Mouse (Mus musculus) embryo, embryonic 11.5 days (tissue): Measurements from ENCODE around the gene Akna.
A peak's percentile ranks its signal among the peaks of the same experiment; 100 is the strongest.

Experiments used
- DNase-seq: peaks from one replicate; pipeline ENCODE4 v3.0.0-alpha.2; 2012; ENCODE audit warnings: low read depth, low spot score

The Akna gene

DNA sequence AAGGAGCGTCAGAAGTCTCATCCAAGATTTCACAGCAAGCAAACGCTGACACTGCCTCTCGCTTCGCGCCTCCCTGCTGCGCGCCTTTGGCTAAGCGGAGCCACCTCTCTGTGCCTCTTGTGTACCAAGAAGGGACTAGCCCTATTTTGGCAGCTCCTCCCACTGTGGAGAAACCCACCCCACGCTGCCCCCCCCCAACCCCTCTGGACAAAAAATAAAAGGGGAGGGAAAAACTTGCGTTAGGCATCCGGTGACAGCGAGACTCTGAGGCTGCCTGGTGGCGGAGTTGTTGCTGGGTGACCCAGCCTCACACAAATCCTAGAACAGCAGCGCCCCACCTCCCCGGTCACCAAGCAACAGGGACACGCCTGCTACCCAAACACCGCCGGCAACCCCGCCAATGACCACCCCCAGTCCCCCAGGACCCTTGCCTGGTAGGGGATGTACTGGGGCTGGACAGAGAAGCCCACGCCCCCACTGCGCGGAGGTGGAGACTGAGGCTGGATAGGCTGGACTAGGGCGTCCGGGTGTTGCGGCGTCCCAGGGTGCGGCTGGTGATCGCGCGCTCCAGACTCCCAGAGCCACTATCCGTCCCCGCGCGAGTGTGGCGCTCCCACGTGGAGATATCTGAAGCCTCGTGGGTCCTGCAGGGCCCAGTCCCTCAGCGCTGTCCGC, 6.9 kb upstream of the Akna start:
- peak; percentile 46 for DNase-seq

DNA sequence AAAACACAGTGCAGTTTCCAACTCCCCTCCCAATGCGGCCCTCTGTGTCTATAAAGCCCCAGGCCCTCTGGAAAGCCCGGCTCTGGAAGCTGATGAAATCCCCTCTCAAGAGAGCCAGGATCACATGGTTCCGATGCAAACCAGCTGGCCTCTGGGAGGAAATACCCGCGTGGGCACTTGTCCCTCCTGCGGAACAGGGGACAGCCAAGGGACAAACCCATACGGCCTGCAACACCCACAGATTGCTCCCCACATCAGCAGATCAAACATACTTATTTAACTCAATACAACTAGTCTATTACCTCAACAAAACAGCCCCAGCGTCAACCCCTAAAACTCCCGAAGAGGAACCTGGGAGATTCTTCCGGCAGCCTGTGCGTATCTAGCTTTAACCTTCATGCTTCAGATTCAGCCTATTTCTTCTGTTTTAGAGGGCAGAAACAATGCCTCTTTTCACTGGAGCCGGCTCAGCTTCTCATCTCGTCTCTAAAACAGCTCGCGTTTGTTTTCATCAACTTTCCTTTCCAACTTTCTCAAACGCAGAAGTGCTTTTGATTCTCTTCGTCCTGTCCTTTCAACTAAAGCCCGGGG, 6.3 kb upstream of the Akna start:
- no peak for DNase-seq

- no peak for DNase-seq
Observed at GRCm38 (mm10) chr4:63408649-63409048, 5.5 kb upstream of the Akna start.

- DNase-seq: no peak
Observed at GRCm38 (mm10) chr4:63408247-63408646, 5.1 kb upstream of the Akna start.

DNA sequence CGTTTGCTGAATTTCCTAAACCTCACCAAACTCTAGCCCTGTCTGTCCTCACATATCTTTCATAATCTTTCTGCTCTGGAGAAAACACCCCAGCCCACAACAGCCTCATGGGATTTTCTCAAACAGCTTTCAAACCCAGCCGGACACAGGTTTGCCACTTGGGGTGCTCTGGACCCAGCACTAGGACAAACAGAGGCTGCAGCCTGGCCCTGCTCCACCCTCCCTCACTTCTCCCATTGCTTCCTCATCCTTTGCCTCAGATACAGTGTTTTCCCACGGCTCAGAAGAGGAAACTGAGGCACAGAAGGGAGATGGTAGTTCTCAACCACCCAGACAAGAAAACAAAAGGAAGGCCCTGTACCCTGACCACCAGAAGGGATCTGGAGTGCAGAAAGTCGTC, 2.5 kb upstream of the Akna start:
- DNase-seq: no peak

DNA sequence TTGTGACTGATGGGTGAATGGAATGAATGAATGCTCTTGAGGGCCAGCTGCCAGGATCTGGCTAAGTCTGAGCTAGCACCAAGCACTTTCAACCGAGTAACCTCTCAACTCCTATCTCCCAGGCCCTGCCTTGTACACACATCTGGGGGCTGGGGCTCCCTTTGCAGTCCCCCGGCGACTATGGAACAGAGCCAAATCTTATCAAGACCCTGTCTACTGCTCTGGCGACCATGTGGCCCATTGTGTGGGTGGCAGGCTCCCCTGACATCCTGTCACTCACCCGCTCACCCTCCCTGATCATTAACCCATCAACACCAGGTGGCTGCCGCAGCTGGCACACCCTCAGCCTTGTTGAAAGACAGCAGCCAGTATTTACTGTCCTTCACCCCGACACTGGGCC, 1.9 kb upstream of the Akna start:
- no peak for DNase-seq

DNA sequence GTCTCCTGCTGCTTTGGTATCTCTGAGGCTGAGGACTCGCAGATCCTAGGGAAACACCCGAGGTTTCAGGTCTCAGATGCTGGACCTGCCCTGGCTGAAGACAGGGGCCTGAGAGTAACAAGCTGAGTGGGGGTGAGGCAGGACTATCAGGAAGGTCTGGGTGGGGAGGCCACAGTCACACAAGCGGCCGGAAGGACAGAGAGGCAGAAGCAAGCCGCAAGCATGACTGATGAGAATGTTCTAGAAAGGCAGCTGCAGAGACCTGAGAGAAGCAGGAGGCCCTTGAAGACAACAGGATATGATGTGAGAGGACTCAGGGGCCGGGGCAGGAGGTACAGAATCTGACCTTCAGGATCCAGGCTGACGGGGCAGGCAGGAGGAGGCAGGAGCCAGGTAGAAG, 1.1 kb upstream of the Akna start:
- no peak for DNase-seq

DNA sequence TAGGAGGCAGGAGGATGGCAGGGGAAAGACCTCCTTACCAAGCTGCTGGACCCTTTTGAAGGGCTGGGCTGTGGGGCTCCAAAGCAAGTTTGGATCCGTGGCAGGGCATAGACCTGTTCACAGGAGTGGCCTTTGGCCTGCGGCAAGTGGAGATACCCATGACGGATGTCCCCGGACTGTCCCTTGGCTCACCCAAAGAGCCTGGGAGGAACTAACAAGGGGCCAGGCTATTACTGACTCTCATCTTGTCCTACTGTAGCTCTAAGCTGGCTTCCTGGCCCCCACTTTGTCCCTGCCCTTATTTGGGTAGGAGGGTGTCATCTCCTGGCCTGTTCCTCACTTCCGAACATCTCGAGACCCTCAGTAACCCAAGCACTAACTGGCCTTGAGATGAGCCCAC, 596 bp downstream of the Akna start:
- DNase-seq: no peak

DNA sequence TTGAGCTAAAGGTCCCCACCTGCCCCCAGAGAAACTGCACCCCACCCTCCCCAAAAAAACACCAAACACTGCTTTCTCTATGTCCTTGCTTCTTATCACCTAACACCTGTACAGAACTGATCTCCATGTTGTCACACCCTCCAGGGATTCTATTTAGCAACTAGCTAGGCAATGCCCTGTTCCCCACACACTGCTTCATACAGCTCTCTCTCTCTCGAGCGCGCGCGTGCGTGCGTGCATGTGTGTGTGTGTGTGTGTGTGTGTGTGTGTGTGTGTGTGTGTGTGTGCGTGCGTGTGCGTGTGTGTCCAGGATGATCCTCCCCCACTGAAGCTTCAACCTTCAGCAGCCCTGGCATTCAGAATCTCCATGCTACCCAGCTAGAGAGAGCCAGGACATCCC, 1.1 kb downstream of the Akna start:
- no peak for DNase-seq

GRCm38 (mm10) chr4:63401620-63402019, 1.5 kb downstream of the Akna start:
- DNase-seq: no peak

- no peak for DNase-seq
Observed at GRCm38 (mm10) chr4:63400541-63401306, 2.4 kb downstream of the Akna start.

DNA sequence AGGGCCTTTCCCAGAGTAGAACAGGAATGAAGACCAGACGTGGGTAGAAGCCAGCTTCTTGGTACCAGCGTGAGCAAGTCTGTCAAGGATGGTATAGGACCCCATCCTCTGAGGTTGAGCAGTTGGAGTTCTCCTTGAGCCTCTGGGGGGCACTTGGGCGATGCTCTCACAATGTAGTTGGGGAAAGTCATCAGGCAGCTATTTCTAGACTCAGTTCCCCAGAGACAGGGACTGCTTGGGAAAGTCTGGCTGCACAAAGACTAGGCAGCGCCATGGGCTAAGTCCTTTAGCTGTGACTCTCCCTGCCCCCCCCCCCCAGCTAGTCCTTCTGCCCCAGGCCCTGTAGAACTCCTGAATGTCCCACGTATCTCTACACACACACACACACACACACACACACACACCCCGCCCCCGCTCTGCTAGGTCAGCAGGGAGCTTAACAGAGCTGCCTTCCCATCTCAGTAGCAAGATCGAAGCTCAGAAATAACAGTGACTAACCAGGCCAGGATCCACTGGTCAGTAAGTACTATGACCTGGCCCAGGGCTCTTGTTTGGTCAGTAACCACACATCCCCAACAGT, 3.4 kb downstream of the Akna start:
- no peak for DNase-seq

DNA sequence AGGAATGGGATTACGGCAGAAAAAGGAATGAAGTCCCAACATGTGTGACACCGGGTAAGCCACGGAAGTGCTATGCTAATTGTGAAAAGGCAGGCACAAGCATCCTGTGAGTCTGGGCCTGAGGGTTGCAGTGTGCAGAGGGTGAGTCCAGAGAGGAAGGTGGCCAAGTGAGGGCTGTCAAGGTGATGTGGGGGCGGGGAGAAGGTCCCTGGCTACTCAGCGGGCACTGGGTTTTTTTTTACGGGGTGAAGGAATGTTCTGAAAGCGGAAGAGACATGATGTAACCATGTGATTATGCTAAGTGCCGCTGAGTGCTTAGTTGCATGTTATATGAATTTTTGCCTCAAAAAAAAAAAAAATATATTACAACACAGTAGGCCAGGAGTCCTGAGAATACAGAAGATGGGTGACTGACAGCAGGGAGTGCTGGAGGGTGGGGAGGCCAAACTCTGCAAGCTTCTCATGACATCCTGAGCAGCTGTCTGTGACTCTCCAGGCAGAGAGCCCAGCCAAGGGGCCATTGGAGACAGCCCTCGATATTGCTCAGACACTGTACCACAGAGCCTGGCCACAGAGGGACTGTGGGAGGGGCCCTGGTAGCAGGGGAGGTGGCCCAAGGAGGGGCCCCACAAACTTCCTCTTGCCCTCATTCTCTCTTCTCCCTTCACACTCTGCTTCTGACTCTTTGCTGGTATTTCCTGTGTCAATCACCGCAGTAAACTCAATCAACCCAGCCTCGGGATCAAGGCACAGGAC, 4.1 kb downstream of the Akna start:
- DNase-seq: no peak

- no peak for DNase-seq
Observed at GRCm38 (mm10) chr4:63397981-63398537, 5.1 kb downstream of the Akna start.

DNA sequence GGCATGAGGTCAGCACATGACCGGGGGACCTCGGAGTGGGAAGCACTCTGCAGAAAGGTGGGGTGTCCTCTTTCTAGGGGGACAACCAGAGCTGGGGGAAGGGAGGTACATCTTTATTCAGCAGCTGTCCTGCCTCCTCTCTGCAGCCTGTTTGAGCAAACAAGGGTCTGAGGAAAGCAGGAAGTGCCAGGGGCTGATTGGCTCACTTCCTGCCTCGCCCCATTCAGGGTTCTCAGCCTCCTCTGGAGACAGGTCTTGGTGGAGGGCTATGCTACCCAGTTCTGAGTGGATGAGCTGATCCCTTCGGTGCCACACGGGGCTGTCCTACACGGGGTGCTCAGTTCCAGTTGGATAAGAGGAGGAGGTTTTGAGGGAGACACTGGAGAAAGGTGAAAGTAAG, 11.8 kb downstream of the Akna start:
- no peak for DNase-seq

- DNase-seq: no peak
Observed at GRCm38 (mm10) chr4:63389887-63390528, 13.1 kb downstream of the Akna start.

DNA sequence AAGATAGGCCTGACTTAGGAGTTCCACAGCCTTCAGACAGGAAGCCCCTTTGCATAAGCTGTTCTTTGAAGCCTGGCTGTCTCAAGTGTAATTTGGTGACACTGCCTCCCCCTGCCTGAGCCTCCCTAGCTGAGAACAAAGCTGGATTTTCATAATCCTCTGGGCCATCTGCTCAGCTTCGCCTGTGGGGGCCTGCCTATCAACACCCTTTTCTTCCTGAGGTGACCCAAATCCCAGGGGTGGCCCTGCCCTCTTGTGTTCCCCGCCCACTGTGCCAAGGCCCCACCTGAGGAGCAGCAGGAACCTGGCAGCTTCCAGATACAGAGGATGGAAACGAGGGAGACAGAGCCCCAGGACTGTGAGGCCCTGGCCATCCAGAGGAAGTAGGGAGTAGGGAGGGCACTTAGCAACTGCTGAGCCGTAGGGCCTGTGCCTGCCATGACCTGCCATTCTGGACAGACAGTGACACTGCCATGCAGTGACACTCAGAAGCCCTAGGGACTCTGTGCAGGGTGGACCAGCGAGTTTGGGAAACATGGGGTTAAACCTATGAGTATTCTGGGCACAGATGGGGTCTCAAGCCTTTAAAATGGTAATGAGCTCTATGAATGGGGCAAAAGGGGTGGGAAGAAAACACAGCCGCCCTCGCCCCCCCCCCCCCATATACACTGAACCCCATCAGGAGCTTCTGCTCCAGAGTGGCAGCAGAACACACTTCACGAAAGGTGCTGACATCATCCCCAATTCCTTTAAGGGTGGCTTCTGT, 13.8 kb downstream of the Akna start:
- no peak for DNase-seq

- no peak for DNase-seq
Observed at GRCm38 (mm10) chr4:63388029-63388428, 15.1 kb downstream of the Akna start.

DNA sequence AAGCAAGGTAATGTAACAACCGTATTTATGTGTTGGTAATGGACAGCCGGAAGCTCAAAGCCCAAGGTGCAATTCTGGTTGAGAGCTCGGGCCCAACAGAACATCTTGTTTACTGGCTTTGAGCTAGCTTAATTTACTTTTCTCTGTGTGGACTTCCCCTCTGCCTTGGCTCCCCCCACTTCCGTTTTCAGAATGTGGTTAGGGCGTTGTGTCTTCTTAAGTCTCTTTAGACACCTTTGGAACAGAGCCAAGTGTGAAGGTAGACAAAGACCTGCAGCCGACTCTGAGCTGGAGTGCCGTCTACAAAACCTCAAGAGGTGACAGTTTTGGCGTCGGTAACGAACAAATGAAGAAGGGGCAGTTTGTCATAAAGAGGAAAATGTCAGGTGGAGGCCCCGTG, 17.4 kb downstream of the Akna start:
- no peak for DNase-seq

DNA sequence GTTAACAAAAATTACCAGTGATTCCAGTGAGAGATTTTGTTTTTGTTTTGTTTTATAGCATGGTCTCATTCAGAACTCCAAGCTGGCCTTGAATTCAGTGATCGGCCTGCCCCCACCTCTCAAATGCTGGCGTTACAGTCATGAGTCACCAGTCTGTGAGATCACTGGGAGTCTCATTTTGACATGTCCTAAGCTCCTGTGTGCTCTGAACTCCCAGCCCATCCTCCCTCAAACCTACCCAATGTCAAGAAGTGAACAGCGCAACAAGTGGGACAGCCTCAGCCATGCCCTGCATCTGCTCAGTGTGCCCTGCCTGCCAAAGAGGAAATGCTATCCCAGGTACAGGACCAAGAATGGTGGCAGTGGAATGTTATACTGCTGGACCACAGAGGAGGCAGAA, 17.9 kb downstream of the Akna start:
- DNase-seq: no peak
